Mouse (Mus musculus) heart, postnatal 0 days (tissue): ENCODE data around the gene Klra9.

Experiments
- CTCF ChIP-seq: IDR thresholded peaks from 2 replicates; pipeline ENCODE4 v1.5.1; 2016; ENCODE audit warnings: antibody characterized with exemption, control low read depth, low read depth
- EP300 ChIP-seq: IDR thresholded peaks from 2 replicates; pipeline ENCODE4 v1.6.1; 2016; ENCODE audit warnings: antibody characterized with exemption, low read depth

- no peak for TF ChIP-seq CTCF
- TF ChIP-seq EP300 = no peak
Observed at GRCm38 (mm10) chr6:130237536-130237935, 44.6 kb upstream of the Klra9 start.
